Mouse (Mus musculus): ENCODE measurements around the gene Rybp. TPM values are rescaled to one million over a fixed set of nuclear protein-coding genes. Genes with fewer than 3 reads are reported as not detected.

Gene Rybp
- polyA plus RNA-seq, 1 experiment from 2014 or later: 13.5 TPM

- no peaks in the 10 kb centered on the region; the same call in 1 of the 2 replicates for H3K4me1 ChIP-seq (replicated peaks; ENCODE audit: control insufficient read depth, insufficient read depth, low read length)
- no peak overlapping the region for H3K27ac ChIP-seq (ENCODE audit: low read depth, low read length)
- H3K36me3 ChIP-seq (ENCODE audit: control insufficient read depth, insufficient read depth): no peaks in the 10 kb centered on the region
- H3K9ac ChIP-seq (ENCODE audit: low read depth, low read length): no peak overlapping the region
- no peak overlapping the region for H3K4me2 ChIP-seq (replicated peaks; ENCODE audit: low read depth)
- no peaks in the 10 kb centered on the region for H3K9me3 ChIP-seq (ENCODE audit: control insufficient read depth)
- no peaks in the 10 kb centered on the region for H3K27me3 ChIP-seq (replicated peaks; ENCODE audit: control insufficient read depth, insufficient read depth, low read length)
- no peak for TF ChIP-seq CTCF (IDR thresholded peaks at IDR 0.05; ENCODE audit: low read depth)
- ATAC-seq: no peak
- H3K4me3 ChIP-seq (ENCODE audit: low read depth, low read length): no peak overlapping the region
Measured at GRCm38 (mm10) chr6:100258278-100258677, 29.0 kb downstream of the Rybp start.

GRCm38 (mm10) chr6:100255411-100255810 is 31.9 kb downstream of the Rybp start:
- Histone ChIP-seq H3K9ac (ENCODE audit: low read depth, low read length) (no peak overlapping the region), H3K27ac (ENCODE audit: low read depth, low read length) (no peak overlapping the region), H3K4me1 (replicated peaks; ENCODE audit: control insufficient read depth, insufficient read depth, low read length) (no peaks in the 10 kb centered on the region), H3K9me3 (ENCODE audit: control insufficient read depth) (no peaks in the 10 kb centered on the region), H3K4me2 (replicated peaks; ENCODE audit: low read depth) (no peak overlapping the region), H3K4me3 (ENCODE audit: low read depth, low read length) (no peak overlapping the region), H3K36me3 (ENCODE audit: control insufficient read depth, insufficient read depth) (no peaks in the 10 kb centered on the region), H3K27me3 (replicated peaks; ENCODE audit: control insufficient read depth, insufficient read depth, low read length) (no peaks in the 10 kb centered on the region)
- ATAC-seq: no peak
- TF ChIP-seq CTCF (IDR thresholded peaks at IDR 0.05; ENCODE audit: low read depth): no peak
- WGBS: 53% methylated on average over 1 of the region's 1 CpGs

GRCm38 (mm10) chr6:100254671-100255070 is 32.6 kb downstream of the Rybp start:
- Histone ChIP-seq H3K4me1 (replicated peaks; ENCODE audit: control insufficient read depth, insufficient read depth, low read length) (no peaks in the 10 kb centered on the region), H3K9me3 (ENCODE audit: control insufficient read depth) (no peaks in the 10 kb centered on the region), H3K4me2 (replicated peaks; ENCODE audit: low read depth) (no peak overlapping the region), H3K9ac (ENCODE audit: low read depth, low read length) (no peak overlapping the region), H3K36me3 (ENCODE audit: control insufficient read depth, insufficient read depth) (no peaks in the 10 kb centered on the region), H3K27ac (ENCODE audit: low read depth, low read length) (no peak overlapping the region), H3K27me3 (replicated peaks; ENCODE audit: control insufficient read depth, insufficient read depth, low read length) (no peaks in the 10 kb centered on the region), H3K4me3 (ENCODE audit: low read depth, low read length) (no peak overlapping the region)
- 94% methylated on average over 1 of the region's 1 CpGs for WGBS
- no peak for ATAC-seq
- TF ChIP-seq CTCF (IDR thresholded peaks at IDR 0.05; ENCODE audit: low read depth): no peak

GRCm38 (mm10) chr6:100244474-100244873 is 42.8 kb downstream of the Rybp start:
- WGBS: 59% methylated on average over 3 of the region's 3 CpGs
- no peak for ATAC-seq
- TF ChIP-seq CTCF (IDR thresholded peaks at IDR 0.05; ENCODE audit: low read depth): no peak

GRCm38 (mm10) chr6:100235036-100235435 is 52.2 kb downstream of the Rybp start:
- H3K9ac ChIP-seq (ENCODE audit: low read depth, low read length): no peak overlapping the region
- H3K36me3 ChIP-seq (ENCODE audit: control insufficient read depth, insufficient read depth): no peaks in the 10 kb centered on the region; the same call in 1 of the 2 replicates
- H3K27ac ChIP-seq (ENCODE audit: low read depth, low read length): no peak overlapping the region
- H3K9me3 ChIP-seq (ENCODE audit: control insufficient read depth): no peaks in the 10 kb centered on the region
- TF ChIP-seq CTCF (IDR thresholded peaks at IDR 0.05; ENCODE audit: low read depth): no peak
- no peak overlapping the region for H3K4me3 ChIP-seq (ENCODE audit: low read depth, low read length)
- H3K4me1 ChIP-seq (replicated peaks; ENCODE audit: control insufficient read depth, insufficient read depth, low read length): peaks cover 4% of the 10 kb centered on the region; the same call in 1 of the 2 replicates
- H3K4me2 ChIP-seq (replicated peaks; ENCODE audit: low read depth): no peak overlapping the region
- ATAC-seq: no peak
- no peaks in the 10 kb centered on the region for H3K27me3 ChIP-seq (replicated peaks; ENCODE audit: control insufficient read depth, insufficient read depth, low read length)

More at GRCm38 (mm10) chr6:100244474-100244873, 42.8 kb downstream of the Rybp start:
- Histone ChIP-seq H3K27ac (ENCODE audit: low read depth, low read length) (no peak overlapping the region), H3K9me3 (ENCODE audit: control insufficient read depth) (no peaks in the 10 kb centered on the region), H3K4me2 (replicated peaks; ENCODE audit: low read depth) (no peak overlapping the region), H3K4me3 (ENCODE audit: low read depth, low read length) (no peak overlapping the region), H3K36me3 (ENCODE audit: control insufficient read depth, insufficient read depth) (no peaks in the 10 kb centered on the region), H3K27me3 (replicated peaks; ENCODE audit: control insufficient read depth, insufficient read depth, low read length) (no peaks in the 10 kb centered on the region), H3K4me1 (replicated peaks; ENCODE audit: control insufficient read depth, insufficient read depth, low read length) (peaks cover 15% of the 10 kb centered on the region), H3K9ac (ENCODE audit: low read depth, low read length) (no peak overlapping the region)

- H3K27me3 ChIP-seq (replicated peaks; ENCODE audit: control insufficient read depth, insufficient read depth, low read length): no peaks in the 10 kb centered on the region
- H3K4me2 ChIP-seq (replicated peaks; ENCODE audit: low read depth): no peak overlapping the region
- H3K27ac ChIP-seq (ENCODE audit: low read depth, low read length): no peak overlapping the region
- 63% methylated on average over 3 of the region's 3 CpGs for WGBS
- TF ChIP-seq CTCF (IDR thresholded peaks at IDR 0.05; ENCODE audit: low read depth): no peak
- H3K9me3 ChIP-seq (ENCODE audit: control insufficient read depth): no peaks in the 10 kb centered on the region
- no peak overlapping the region for H3K9ac ChIP-seq (ENCODE audit: low read depth, low read length)
- H3K36me3 ChIP-seq (ENCODE audit: control insufficient read depth, insufficient read depth): no peaks in the 10 kb centered on the region; the same call in 1 of the 2 replicates
- no peak overlapping the region for H3K4me3 ChIP-seq (ENCODE audit: low read depth, low read length)
- ATAC-seq: peak; percentile 22; the same call in 1 of the 2 replicates
- no peaks in the 10 kb centered on the region for H3K4me1 ChIP-seq (replicated peaks; ENCODE audit: control insufficient read depth, insufficient read depth, low read length)
Measured at GRCm38 (mm10) chr6:100233522-100233921, 53.8 kb downstream of the Rybp start.

- H3K4me1 ChIP-seq (replicated peaks; ENCODE audit: control insufficient read depth, insufficient read depth, low read length): no peaks in the 10 kb centered on the region
- H3K4me3 ChIP-seq (ENCODE audit: low read depth, low read length): no peak overlapping the region
- TF ChIP-seq CTCF (IDR thresholded peaks at IDR 0.05; ENCODE audit: low read depth): no peak
- H3K9me3 ChIP-seq (ENCODE audit: control insufficient read depth): no peaks in the 10 kb centered on the region
- ATAC-seq: no peak; the same call in 1 of the 2 replicates
- H3K9ac ChIP-seq (ENCODE audit: low read depth, low read length): no peak overlapping the region
- no peak overlapping the region for H3K27ac ChIP-seq (ENCODE audit: low read depth, low read length)
- no peak overlapping the region for H3K4me2 ChIP-seq (replicated peaks; ENCODE audit: low read depth)
- no peaks in the 10 kb centered on the region for H3K27me3 ChIP-seq (replicated peaks; ENCODE audit: control insufficient read depth, insufficient read depth, low read length)
- WGBS: 39% methylated on average over 4 of the region's 4 CpGs
- H3K36me3 ChIP-seq (ENCODE audit: control insufficient read depth, insufficient read depth): no peaks in the 10 kb centered on the region; the same call in 1 of the 2 replicates
Measured at GRCm38 (mm10) chr6:100233061-100233460, 54.2 kb downstream of the Rybp start.

Data from intestine, postnatal 0 days (tissue).